Mouse (Mus musculus): ENCODE results near the gene Tcf23. TPM values are rescaled to one million over a fixed set of nuclear protein-coding genes. Genes with fewer than 3 reads are reported as not detected.

Gene Tcf23
- polyA plus RNA-seq, 1 experiment from 2014 or later = not detected

- WGBS = 92% methylated on average over 5 of the region's 5 CpGs
- no peaks in the 10 kb centered on the region for H3K36me3 ChIP-seq (ENCODE audit: control insufficient read depth, insufficient read depth, low read length)
- H3K27me3 ChIP-seq (ENCODE audit: control insufficient read depth, insufficient read depth, low read length) = no peaks in the 10 kb centered on the region; the same call in 1 of the 2 replicates
- no peaks in the 10 kb centered on the region for H3K9me3 ChIP-seq (ENCODE audit: control insufficient read depth, low read length)
- peaks cover 10% of the 10 kb centered on the region for H3K4me1 ChIP-seq (ENCODE audit: control insufficient read depth, insufficient read depth, low read length)
- H3K9ac ChIP-seq (ENCODE audit: low read length) = no peak overlapping the region
- no peak overlapping the region for H3K27ac ChIP-seq (ENCODE audit: low read depth, low read length)
- H3K4me2 ChIP-seq = no peak overlapping the region
- DNase-seq (ENCODE audit: low spot score, missing footprints) = no peak
- H3K4me3 ChIP-seq (ENCODE audit: low read depth, low read length) = no peak overlapping the region
- ATAC-seq (ENCODE audit: low FRiP score) = no peak
Observed at GRCm38 (mm10) chr5:30925217-30925616, 43.2 kb upstream of the Tcf23 start.

GRCm38 (mm10) chr5:30926073-30926472, 42.4 kb upstream of the Tcf23 start:
- 79% methylated on average over 2 of the region's 2 CpGs for whole genome bisulfite sequencing
- no peak overlapping the region for H3K4me3 ChIP-seq (ENCODE audit: low read depth, low read length)
- ATAC-seq (ENCODE audit: low FRiP score) = no peak

GRCm38 (mm10) chr5:30927945-30928529, 40.4 kb upstream of the Tcf23 start:
- H3K27ac ChIP-seq (ENCODE audit: low read depth, low read length) = no peak overlapping the region
- no peak overlapping the region for H3K4me3 ChIP-seq (ENCODE audit: low read depth, low read length)
- no peak overlapping the region for H3K9ac ChIP-seq (ENCODE audit: low read length)
- DNase-seq (ENCODE audit: low spot score, missing footprints) (no peak), ATAC-seq (ENCODE audit: low FRiP score) (peak; percentile 42; the same call in 1 of the 2 replicates)
- WGBS = 41% methylated on average over 7 of the region's 7 CpGs
- no peaks in the 10 kb centered on the region for H3K27me3 ChIP-seq (ENCODE audit: control insufficient read depth, insufficient read depth, low read length)
- H3K36me3 ChIP-seq (ENCODE audit: control insufficient read depth, insufficient read depth, low read length) = no peaks in the 10 kb centered on the region
- no peaks in the 10 kb centered on the region for H3K4me1 ChIP-seq (ENCODE audit: control insufficient read depth, insufficient read depth, low read length)
- H3K4me2 ChIP-seq = no peak overlapping the region
- no peaks in the 10 kb centered on the region for H3K9me3 ChIP-seq (ENCODE audit: control insufficient read depth, low read length)

More at GRCm38 (mm10) chr5:30926073-30926472, 42.4 kb upstream of the Tcf23 start:
- Histone ChIP-seq H3K9ac (ENCODE audit: low read length) (no peak overlapping the region), H3K27ac (ENCODE audit: low read depth, low read length) (no peak overlapping the region), H3K27me3 (ENCODE audit: control insufficient read depth, insufficient read depth, low read length) (no peaks in the 10 kb centered on the region), H3K9me3 (ENCODE audit: control insufficient read depth, low read length) (no peaks in the 10 kb centered on the region), H3K36me3 (ENCODE audit: control insufficient read depth, insufficient read depth, low read length) (no peaks in the 10 kb centered on the region), H3K4me2 (no peak overlapping the region), H3K4me1 (ENCODE audit: control insufficient read depth, insufficient read depth, low read length) (peaks cover 10% of the 10 kb centered on the region)
- no peak for DNase-seq (ENCODE audit: low spot score, missing footprints)

GRCm38 (mm10) chr5:30930121-30930520, 38.3 kb upstream of the Tcf23 start:
- WGBS = 47% methylated on average over 4 of the region's 4 CpGs
- no peak overlapping the region for H3K9ac ChIP-seq (ENCODE audit: low read length)
- no peak overlapping the region for H3K27ac ChIP-seq (ENCODE audit: low read depth, low read length)

GRCm38 (mm10) chr5:30930846-30931245, 37.6 kb upstream of the Tcf23 start:
- WGBS = 90% methylated on average over 6 of the region's 6 CpGs
- H3K9ac ChIP-seq (ENCODE audit: low read length) = no peak overlapping the region

More at GRCm38 (mm10) chr5:30930121-30930520, 38.3 kb upstream of the Tcf23 start:
- Histone ChIP-seq H3K4me3 (ENCODE audit: low read depth, low read length) (no peak overlapping the region), H3K4me1 (ENCODE audit: control insufficient read depth, insufficient read depth, low read length) (no peaks in the 10 kb centered on the region), H3K27me3 (ENCODE audit: control insufficient read depth, insufficient read depth, low read length) (no peaks in the 10 kb centered on the region), H3K36me3 (ENCODE audit: control insufficient read depth, insufficient read depth, low read length) (no peaks in the 10 kb centered on the region), H3K9me3 (ENCODE audit: control insufficient read depth, low read length) (no peaks in the 10 kb centered on the region), H3K4me2 (no peak overlapping the region)
- DNase-seq (ENCODE audit: low spot score, missing footprints) (peak; percentile 94), ATAC-seq (ENCODE audit: low FRiP score) (no peak)

GRCm38 (mm10) chr5:30931378-30931777, 37.1 kb upstream of the Tcf23 start:
- no peak for ATAC-seq (ENCODE audit: low FRiP score)

More at GRCm38 (mm10) chr5:30930846-30931245, 37.6 kb upstream of the Tcf23 start:
- no peak for ATAC-seq (ENCODE audit: low FRiP score)
- no peaks in the 10 kb centered on the region for H3K27me3 ChIP-seq (ENCODE audit: control insufficient read depth, insufficient read depth, low read length)
- H3K4me2 ChIP-seq = no peak overlapping the region
- no peak for DNase-seq (ENCODE audit: low spot score, missing footprints)
- no peaks in the 10 kb centered on the region for H3K9me3 ChIP-seq (ENCODE audit: control insufficient read depth, low read length)
- no peaks in the 10 kb centered on the region for H3K36me3 ChIP-seq (ENCODE audit: control insufficient read depth, insufficient read depth, low read length)
- no peak overlapping the region for H3K4me3 ChIP-seq (ENCODE audit: low read depth, low read length)
- no peak overlapping the region for H3K27ac ChIP-seq (ENCODE audit: low read depth, low read length)
- no peaks in the 10 kb centered on the region for H3K4me1 ChIP-seq (ENCODE audit: control insufficient read depth, insufficient read depth, low read length)

GRCm38 (mm10) chr5:30933705-30934104, 34.8 kb upstream of the Tcf23 start:
- H3K4me1 ChIP-seq (ENCODE audit: control insufficient read depth, insufficient read depth, low read length) = no peaks in the 10 kb centered on the region
- no peak overlapping the region for H3K9ac ChIP-seq (ENCODE audit: low read length)
- no peak overlapping the region for H3K4me2 ChIP-seq
- no peak overlapping the region for H3K27ac ChIP-seq (ENCODE audit: low read depth, low read length)
- H3K4me3 ChIP-seq (ENCODE audit: low read depth, low read length) = no peak overlapping the region
- no peak for ATAC-seq (ENCODE audit: low FRiP score)
- H3K9me3 ChIP-seq (ENCODE audit: control insufficient read depth, low read length) = no peaks in the 10 kb centered on the region
- no peaks in the 10 kb centered on the region for H3K27me3 ChIP-seq (ENCODE audit: control insufficient read depth, insufficient read depth, low read length)
- 75% methylated on average over 5 of the region's 5 CpGs for WGBS
- DNase-seq (ENCODE audit: low spot score, missing footprints) = no peak
- H3K36me3 ChIP-seq (ENCODE audit: control insufficient read depth, insufficient read depth, low read length) = no peaks in the 10 kb centered on the region

More at GRCm38 (mm10) chr5:30931378-30931777, 37.1 kb upstream of the Tcf23 start:
- Histone ChIP-seq H3K36me3 (ENCODE audit: control insufficient read depth, insufficient read depth, low read length) (no peaks in the 10 kb centered on the region), H3K9me3 (ENCODE audit: control insufficient read depth, low read length) (no peaks in the 10 kb centered on the region), H3K27me3 (ENCODE audit: control insufficient read depth, insufficient read depth, low read length) (no peaks in the 10 kb centered on the region), H3K9ac (ENCODE audit: low read length) (no peak overlapping the region), H3K27ac (ENCODE audit: low read depth, low read length) (no peak overlapping the region), H3K4me2 (no peak overlapping the region), H3K4me3 (ENCODE audit: low read depth, low read length) (no peak overlapping the region), H3K4me1 (ENCODE audit: control insufficient read depth, insufficient read depth, low read length) (no peaks in the 10 kb centered on the region)
- no peak for DNase-seq (ENCODE audit: low spot score, missing footprints)
- WGBS = 86% methylated on average over 4 of the region's 4 CpGs

GRCm38 (mm10) chr5:30934725-30935461, 33.6 kb upstream of the Tcf23 start:
- no peak overlapping the region for H3K4me3 ChIP-seq (ENCODE audit: low read depth, low read length)
- H3K36me3 ChIP-seq (ENCODE audit: control insufficient read depth, insufficient read depth, low read length) = no peaks in the 10 kb centered on the region
- H3K4me2 ChIP-seq = no peak overlapping the region
- H3K27ac ChIP-seq (ENCODE audit: low read depth, low read length) = no peak overlapping the region
- H3K27me3 ChIP-seq (ENCODE audit: control insufficient read depth, insufficient read depth, low read length) = no peaks in the 10 kb centered on the region
- DNase-seq (ENCODE audit: low spot score, missing footprints) (no peak), ATAC-seq (ENCODE audit: low FRiP score) (no peak)
- H3K4me1 ChIP-seq (ENCODE audit: control insufficient read depth, insufficient read depth, low read length) = no peaks in the 10 kb centered on the region
- H3K9me3 ChIP-seq (ENCODE audit: control insufficient read depth, low read length) = no peaks in the 10 kb centered on the region
- no peak overlapping the region for H3K9ac ChIP-seq (ENCODE audit: low read length)
- WGBS = 91% methylated on average over 5 of the region's 5 CpGs

GRCm38 (mm10) chr5:30943004-30943403, 25.5 kb upstream of the Tcf23 start:
- 100% methylated on average over 2 of the region's 2 CpGs for WGBS
- Histone ChIP-seq H3K9ac (ENCODE audit: low read length) (no peak overlapping the region), H3K36me3 (ENCODE audit: control insufficient read depth, insufficient read depth, low read length) (no peaks in the 10 kb centered on the region), H3K9me3 (ENCODE audit: control insufficient read depth, low read length) (no peaks in the 10 kb centered on the region), H3K4me3 (ENCODE audit: low read depth, low read length) (no peak overlapping the region), H3K4me1 (ENCODE audit: control insufficient read depth, insufficient read depth, low read length) (peaks cover 6% of the 10 kb centered on the region; the same call in 1 of the 2 replicates), H3K27ac (ENCODE audit: low read depth, low read length) (no peak overlapping the region), H3K27me3 (ENCODE audit: control insufficient read depth, insufficient read depth, low read length) (peaks cover 8% of the 10 kb centered on the region), H3K4me2 (no peak overlapping the region)
- DNase-seq (ENCODE audit: low spot score, missing footprints) (no peak), ATAC-seq (ENCODE audit: low FRiP score) (no peak)

All from midbrain, embryonic 11.5 days (tissue).